Mouse (Mus musculus) liver, adult 2 months (tissue): Measurements from ENCODE around the gene Ahdc1. TPM values are rescaled to one million over a fixed set of nuclear protein-coding genes. Genes with fewer than 3 reads are reported as not detected.
A peak's percentile ranks its signal among the peaks of the same experiment; 100 is the strongest.

ENCODE experiments used
- DNase-seq: peaks from one replicate; pipeline ENCODE4 v3.0.0-alpha.2; 2011; ENCODE audit warnings: low read depth, low spot score; ENCODE audit errors: extremely low read depth
- H3K27ac ChIP-seq: fragments of 200-500 bp; replicated peaks from 2 replicates; pipeline ENCODE4 v1.5.1; 2012; ENCODE audit warnings: low read depth, mild to moderate bottlenecking, control low read depth, inconsistent platforms, low read length; ENCODE audit not compliant: insufficient read depth
- H3K27me3 ChIP-seq: fragments of 200-500 bp; 2 replicates; pipeline ENCODE4 v1.6.1; 2012; ENCODE audit warnings: mild to moderate bottlenecking, moderate library complexity, low read length, inconsistent platforms; ENCODE audit not compliant: control insufficient read depth, insufficient read depth
- H3K36me3 ChIP-seq: fragments of 200-500 bp; 2 replicates; pipeline ENCODE4 v1.6.1; 2012; ENCODE audit warnings: low read length, inconsistent platforms; ENCODE audit not compliant: control insufficient read depth, insufficient read depth
- H3K4me1 ChIP-seq: fragments of 200-500 bp; 2 replicates; pipeline ENCODE4 v1.6.1; 2011; ENCODE audit warnings: low read length; ENCODE audit not compliant: control insufficient read depth, insufficient read depth
- H3K4me3 ChIP-seq: fragments of 200-500 bp; 2 replicates; pipeline ENCODE4 v1.5.1; 2011; ENCODE audit warnings: low read depth, mild to moderate bottlenecking, control low read depth, low read length, moderate library complexity; ENCODE audit not compliant: insufficient read depth
- H3K79me2 ChIP-seq: fragments of 200-500 bp; 2 replicates; pipeline ENCODE4 v1.6.1; 2012; ENCODE audit warnings: inconsistent platforms, mild to moderate bottlenecking, low read length, moderate library complexity; ENCODE audit not compliant: control insufficient read depth, insufficient read depth
- H3K9ac ChIP-seq: fragments of 200-500 bp; 2 replicates; pipeline ENCODE4 v1.6.1; 2012; ENCODE audit warnings: low read depth, mild to moderate bottlenecking, control low read depth, inconsistent platforms, low read length
- CTCF ChIP-seq: fragments of 200-500 bp; IDR thresholded peaks from 2 replicates; pipeline ENCODE4 v1.5.1; 2011; ENCODE audit warnings: low read depth, low read length, control low read depth
- POLR2A ChIP-seq: fragments of 200-500 bp; IDR thresholded peaks from 2 replicates; pipeline ENCODE4 v1.6.1; 2011; ENCODE audit warnings: low read length, control low read depth; ENCODE audit not compliant: insufficient read depth; ENCODE audit errors: extremely low read depth
- WGBS: fragments of 180-500 bp; shearing (Covaris S2); methylation state at CpG from one replicate; pipeline ENCODE4 v1.1.7; 2018; 5-methylcytosine and 5-hydroxymethylcytosine counted together
- polyA plus RNA-seq: library from polyadenylated mRNA; depleted of rRNA; stranded (reverse); fragments of >200 nt; gene quantifications from 2 replicates; pipeline ENCODE4 v1.2.3, GENCODE M21; 2012
- total RNA-seq: library from RNA; depleted of rRNA; stranded (reverse); fragments of >200 nt; gene quantifications from 2 replicates; pipeline ENCODE4 v1.2.3, GENCODE M21; 2014

Ahdc1 gene
- total and polyA plus RNA-seq, 2 experiments = 2.4 to 8.7 TPM

GRCm38 (mm10) chr4:133074894-133075572, 64.0 kb downstream of the Ahdc1 start:
- no peaks in the 10 kb centered on the region for H3K4me1 ChIP-seq
- H3K27me3 ChIP-seq = no peaks in the 10 kb centered on the region
- H3K9ac ChIP-seq = no peak overlapping the region
- TF ChIP-seq CTCF = no peak
- no peak overlapping the region for H3K4me3 ChIP-seq
- H3K27ac ChIP-seq = no peak overlapping the region
- no peaks in the 10 kb centered on the region for H3K79me2 ChIP-seq
- WGBS = 83% methylated on average over 8 of the region's 8 CpGs
- DNase-seq = no peak
- H3K36me3 ChIP-seq = no peaks in the 10 kb centered on the region

- Histone ChIP-seq H3K9ac (no peak overlapping the region), H3K27me3 (no peaks in the 10 kb centered on the region), H3K4me1 (peaks cover 3% of the 10 kb centered on the region; the same call in 1 of the 2 replicates), H3K79me2 (no peaks in the 10 kb centered on the region), H3K4me3 (no peak overlapping the region), H3K27ac (no peak overlapping the region), H3K36me3 (no peaks in the 10 kb centered on the region)
- 64% methylated on average over 5 of the region's 5 CpGs for WGBS
- TF ChIP-seq CTCF (no peak), POLR2A (no peak)
- DNase-seq = no peak
Measured at GRCm38 (mm10) chr4:133078947-133079346, 67.9 kb downstream of the Ahdc1 start.

DNA sequence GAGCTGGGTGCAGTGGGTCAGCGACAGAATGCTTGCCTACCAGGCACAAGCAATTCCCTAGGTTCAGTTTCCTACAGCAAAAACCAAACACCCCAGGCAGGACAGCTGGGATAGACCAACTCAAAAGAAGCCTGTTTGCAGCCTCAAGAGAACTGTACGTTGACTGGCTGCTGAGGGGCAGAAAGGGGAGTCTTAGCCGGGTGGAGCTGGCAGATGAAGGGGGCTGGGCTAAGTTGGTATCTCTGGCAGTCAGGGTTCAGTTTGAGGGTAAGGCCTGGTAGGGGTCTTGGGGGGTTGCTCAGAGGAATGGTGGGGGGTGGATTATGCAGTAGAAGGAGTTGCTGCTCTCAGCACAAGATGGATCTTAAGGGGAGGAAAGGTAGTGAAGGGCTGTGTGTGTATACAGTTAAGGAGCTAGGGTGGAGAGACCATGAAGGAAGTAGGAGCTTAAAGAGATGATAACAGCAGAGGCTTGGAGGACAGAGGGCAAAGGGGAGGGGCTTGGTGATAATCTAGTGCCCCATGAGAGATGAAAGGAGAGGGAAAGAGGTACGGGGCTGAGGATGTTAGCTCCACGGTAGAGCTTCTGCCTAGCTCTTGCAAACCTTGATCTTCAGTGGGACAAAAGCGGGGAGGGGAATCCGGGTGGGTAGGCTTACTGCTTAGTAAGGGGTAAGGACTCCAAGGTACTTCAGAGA, 68.5 kb downstream of the Ahdc1 start:
- 72% methylated on average over 7 of the region's 7 CpGs for whole genome bisulfite sequencing
- no peak overlapping the region for H3K9ac ChIP-seq
- peaks cover 9% of the 10 kb centered on the region for H3K4me1 ChIP-seq
- no peaks in the 10 kb centered on the region for H3K36me3 ChIP-seq
- no peak overlapping the region for H3K27ac ChIP-seq
- TF ChIP-seq CTCF = no peak
- no peak for TF ChIP-seq POLR2A
- H3K27me3 ChIP-seq = no peaks in the 10 kb centered on the region
- no peak for DNase-seq
- no peaks in the 10 kb centered on the region for H3K79me2 ChIP-seq
- H3K4me3 ChIP-seq = no peak overlapping the region

DNA sequence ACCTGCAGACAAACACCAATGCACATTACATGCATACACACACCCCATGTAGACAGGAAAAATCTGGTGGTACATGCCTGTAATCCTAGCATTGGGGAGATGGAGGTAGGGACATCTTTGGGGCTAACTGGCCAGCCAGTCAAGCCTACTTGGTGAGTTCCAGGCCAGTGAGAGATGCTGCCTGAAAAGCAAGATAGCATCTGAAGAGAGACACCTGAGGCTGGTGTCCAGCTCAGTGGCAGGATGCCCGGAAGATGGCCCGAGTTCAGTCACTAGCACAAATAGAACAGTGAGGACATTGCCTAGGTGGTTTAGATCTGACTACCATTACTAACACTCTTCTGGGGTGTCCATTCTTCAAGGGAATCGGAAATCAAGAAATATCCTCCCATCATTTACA, 69.8 kb downstream of the Ahdc1 start:
- peaks cover 14% of the 10 kb centered on the region for H3K4me1 ChIP-seq
- no peaks in the 10 kb centered on the region for H3K79me2 ChIP-seq
- H3K36me3 ChIP-seq = no peaks in the 10 kb centered on the region
- no peak overlapping the region for H3K4me3 ChIP-seq
- H3K27me3 ChIP-seq = no peaks in the 10 kb centered on the region
- no peak for DNase-seq
- H3K27ac ChIP-seq = no peak overlapping the region
- WGBS = 57% methylated on average over 3 of the region's 3 CpGs
- no peak overlapping the region for H3K9ac ChIP-seq
- TF ChIP-seq CTCF (no peak), POLR2A (no peak)

GRCm38 (mm10) chr4:133082216-133082773, 71.2 kb downstream of the Ahdc1 start:
- no peak for TF ChIP-seq CTCF
- TF ChIP-seq POLR2A = no peak
- Histone ChIP-seq H3K79me2 (no peaks in the 10 kb centered on the region), H3K4me3 (no peak overlapping the region), H3K27me3 (no peaks in the 10 kb centered on the region), H3K27ac (no peak overlapping the region), H3K9ac (no peak overlapping the region), H3K36me3 (no peaks in the 10 kb centered on the region), H3K4me1 (peaks cover 14% of the 10 kb centered on the region)
- WGBS = 77% methylated on average over 6 of the region's 6 CpGs
- peak; percentile 56 for DNase-seq
